Mouse (Mus musculus): ENCODE results near the gene Mknk2.

DNA sequence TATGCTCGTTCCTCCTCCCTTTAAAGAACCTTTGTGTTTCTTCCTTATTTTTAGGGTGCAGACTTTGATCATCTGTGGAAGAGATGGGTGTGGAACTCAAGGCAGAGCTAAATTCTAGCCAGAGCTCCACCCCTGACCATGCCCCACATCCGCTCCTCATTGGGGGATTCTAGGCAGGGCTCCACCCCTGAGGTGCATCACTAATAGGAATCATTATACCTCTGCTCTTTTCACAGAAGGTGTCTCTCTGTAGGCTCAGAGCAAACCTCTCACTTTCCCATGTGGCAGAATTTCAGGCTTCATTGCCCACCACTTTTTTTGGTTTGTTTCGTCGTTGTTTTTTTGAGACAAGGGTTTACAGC is 19.1 kb downstream of the Mknk2 start:
- TF ChIP-seq CTCF (conservative IDR thresholded peaks at IDR 0.05; ENCODE audit: low read length): no peak
- TF ChIP-seq POU5F1 (IDR thresholded peaks at IDR 0.05; ENCODE audit: borderline replicate concordance, low read length): no peak
